Mouse (Mus musculus): Measurements from ENCODE around the gene Rapgef1. TPM values are rescaled to one million over a fixed set of nuclear protein-coding genes. Genes with fewer than 3 reads are reported as not detected.

The Rapgef1 gene
- total and polyA plus RNA-seq, 2 experiments, result 11.8 to 25.3 TPM

DNA sequence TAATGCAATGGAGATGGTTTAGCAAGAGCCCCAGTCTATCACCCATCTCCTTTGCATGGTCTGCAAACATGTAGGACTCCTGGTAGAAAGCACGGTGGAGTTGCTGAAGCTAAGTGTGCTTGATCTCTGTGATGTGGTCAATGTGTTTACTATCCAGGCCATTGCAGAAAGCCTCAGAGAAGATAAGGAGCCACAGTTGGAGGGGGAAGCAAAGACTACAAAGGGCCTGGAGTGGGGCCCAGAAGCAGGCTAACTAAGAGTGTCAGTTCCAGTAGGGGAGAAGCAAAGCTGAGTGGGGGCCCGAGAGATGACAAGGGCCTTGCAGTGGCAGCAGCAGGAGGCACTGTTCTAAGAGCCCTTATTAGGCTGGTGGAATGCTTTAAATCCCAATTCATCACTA, 70.0 kb downstream of the Rapgef1 start:
- no peak for TF ChIP-seq POLR2A (IDR thresholded peaks at IDR 0.05; ENCODE audit: extremely low read depth, insufficient read depth, low read length)
- WGBS, result 68% methylated on average over 2 of the region's 2 CpGs
- Histone ChIP-seq H3K4me1 (ENCODE audit: control insufficient read depth, insufficient read depth, low read length) (no peaks in the 10 kb centered on the region), H3K9ac (ENCODE audit: low read depth, low read length) (no peak overlapping the region), H3K36me3 (ENCODE audit: control insufficient read depth, insufficient read depth, low read length) (peaks cover 25% of the 10 kb centered on the region), H3K79me2 (ENCODE audit: control insufficient read depth, insufficient read depth, low read length) (no peaks in the 10 kb centered on the region), H3K27me3 (ENCODE audit: control insufficient read depth, insufficient read depth, low read length) (no peaks in the 10 kb centered on the region), H3K4me3 (ENCODE audit: insufficient read depth, low read depth, low read length) (no peak overlapping the region), H3K27ac (replicated peaks; ENCODE audit: insufficient read depth, low read depth, low read length) (no peak overlapping the region)
- no peak for DNase-seq (ENCODE audit: extremely low read depth, low read depth, low spot score)

DNA sequence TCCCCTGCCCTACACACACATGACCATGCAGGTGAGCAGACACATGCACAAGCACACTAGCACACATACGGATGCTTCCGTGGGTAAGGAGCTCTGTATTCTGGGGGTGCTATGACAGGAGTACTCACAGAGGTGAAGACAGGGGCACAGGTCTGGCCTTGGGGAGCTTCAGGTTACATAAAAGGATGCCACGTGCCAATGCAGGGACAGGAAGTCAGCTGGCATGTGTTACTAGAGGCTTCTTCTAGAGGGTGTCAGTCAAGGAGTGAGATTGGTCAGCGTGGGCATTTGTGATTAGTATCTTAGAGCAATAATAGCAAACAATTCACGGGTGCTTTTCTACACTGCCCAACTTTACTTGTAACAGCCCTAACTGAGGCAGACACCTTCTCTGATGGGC, 71.5 kb downstream of the Rapgef1 start:
- WGBS, result 87% methylated on average over 5 of the region's 5 CpGs
- TF ChIP-seq CTCF (IDR thresholded peaks at IDR 0.05; ENCODE audit: low read depth, low read length), result no peak
- TF ChIP-seq POLR2A (IDR thresholded peaks at IDR 0.05; ENCODE audit: extremely low read depth, insufficient read depth, low read length), result no peak
- Histone ChIP-seq H3K4me3 (ENCODE audit: insufficient read depth, low read depth, low read length) (no peak overlapping the region), H3K36me3 (ENCODE audit: control insufficient read depth, insufficient read depth, low read length) (peaks cover 29% of the 10 kb centered on the region), H3K4me1 (ENCODE audit: control insufficient read depth, insufficient read depth, low read length) (no peaks in the 10 kb centered on the region), H3K27me3 (ENCODE audit: control insufficient read depth, insufficient read depth, low read length) (no peaks in the 10 kb centered on the region), H3K27ac (replicated peaks; ENCODE audit: insufficient read depth, low read depth, low read length) (no peak overlapping the region), H3K79me2 (ENCODE audit: control insufficient read depth, insufficient read depth, low read length) (no peaks in the 10 kb centered on the region), H3K9ac (ENCODE audit: low read depth, low read length) (no peak overlapping the region)
- DNase-seq (ENCODE audit: extremely low read depth, low read depth, low spot score), result no peak

DNA sequence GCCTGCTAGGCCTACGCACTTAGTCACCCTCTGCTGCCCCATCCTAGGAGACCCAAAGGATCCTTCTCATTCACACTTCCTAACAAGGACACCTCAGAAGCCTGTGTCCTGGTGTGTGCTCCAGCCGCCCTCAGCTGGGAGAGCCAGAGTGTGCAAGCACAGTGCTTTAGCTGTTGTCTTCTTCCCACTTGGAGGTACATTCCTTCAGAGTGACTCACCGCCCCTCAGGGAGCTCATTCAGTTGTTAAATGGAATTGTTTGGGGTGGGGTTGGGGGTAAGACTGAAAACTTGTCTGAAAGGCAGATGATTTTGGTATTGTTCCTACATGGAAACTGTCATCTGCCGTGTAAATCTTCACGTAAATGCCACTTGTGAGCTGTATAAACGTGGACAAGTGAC, 72.0 kb downstream of the Rapgef1 start:
- Histone ChIP-seq H3K27ac (replicated peaks; ENCODE audit: insufficient read depth, low read depth, low read length) (no peak overlapping the region), H3K9ac (ENCODE audit: low read depth, low read length) (no peak overlapping the region), H3K79me2 (ENCODE audit: control insufficient read depth, insufficient read depth, low read length) (no peaks in the 10 kb centered on the region), H3K4me1 (ENCODE audit: control insufficient read depth, insufficient read depth, low read length) (no peaks in the 10 kb centered on the region), H3K36me3 (ENCODE audit: control insufficient read depth, insufficient read depth, low read length) (peaks cover 29% of the 10 kb centered on the region), H3K4me3 (ENCODE audit: insufficient read depth, low read depth, low read length) (no peak overlapping the region), H3K27me3 (ENCODE audit: control insufficient read depth, insufficient read depth, low read length) (no peaks in the 10 kb centered on the region)
- 88% methylated on average over 6 of the region's 6 CpGs for WGBS
- no peak for DNase-seq (ENCODE audit: extremely low read depth, low read depth, low spot score)
- TF ChIP-seq CTCF (IDR thresholded peaks at IDR 0.05; ENCODE audit: low read depth, low read length), result no peak
- no peak for TF ChIP-seq POLR2A (IDR thresholded peaks at IDR 0.05; ENCODE audit: extremely low read depth, insufficient read depth, low read length)

- TF ChIP-seq POLR2A (IDR thresholded peaks at IDR 0.05; ENCODE audit: extremely low read depth, insufficient read depth, low read length) (no peak), CTCF (IDR thresholded peaks at IDR 0.05; ENCODE audit: low read depth, low read length) (no peak)
- no peak overlapping the region for H3K27ac ChIP-seq (replicated peaks; ENCODE audit: insufficient read depth, low read depth, low read length)
- H3K36me3 ChIP-seq (ENCODE audit: control insufficient read depth, insufficient read depth, low read length), result peaks cover 28% of the 10 kb centered on the region
- H3K79me2 ChIP-seq (ENCODE audit: control insufficient read depth, insufficient read depth, low read length), result no peaks in the 10 kb centered on the region
- no peak overlapping the region for H3K9ac ChIP-seq (ENCODE audit: low read depth, low read length)
- no peaks in the 10 kb centered on the region for H3K27me3 ChIP-seq (ENCODE audit: control insufficient read depth, insufficient read depth, low read length)
- no peak for DNase-seq (ENCODE audit: extremely low read depth, low read depth, low spot score)
- WGBS, result 84% methylated on average over 2 of the region's 2 CpGs
- no peak overlapping the region for H3K4me3 ChIP-seq (ENCODE audit: insufficient read depth, low read depth, low read length)
- H3K4me1 ChIP-seq (ENCODE audit: control insufficient read depth, insufficient read depth, low read length), result no peaks in the 10 kb centered on the region
Observed at GRCm38 (mm10) chr2:29692192-29692591, 72.7 kb downstream of the Rapgef1 start.

DNA sequence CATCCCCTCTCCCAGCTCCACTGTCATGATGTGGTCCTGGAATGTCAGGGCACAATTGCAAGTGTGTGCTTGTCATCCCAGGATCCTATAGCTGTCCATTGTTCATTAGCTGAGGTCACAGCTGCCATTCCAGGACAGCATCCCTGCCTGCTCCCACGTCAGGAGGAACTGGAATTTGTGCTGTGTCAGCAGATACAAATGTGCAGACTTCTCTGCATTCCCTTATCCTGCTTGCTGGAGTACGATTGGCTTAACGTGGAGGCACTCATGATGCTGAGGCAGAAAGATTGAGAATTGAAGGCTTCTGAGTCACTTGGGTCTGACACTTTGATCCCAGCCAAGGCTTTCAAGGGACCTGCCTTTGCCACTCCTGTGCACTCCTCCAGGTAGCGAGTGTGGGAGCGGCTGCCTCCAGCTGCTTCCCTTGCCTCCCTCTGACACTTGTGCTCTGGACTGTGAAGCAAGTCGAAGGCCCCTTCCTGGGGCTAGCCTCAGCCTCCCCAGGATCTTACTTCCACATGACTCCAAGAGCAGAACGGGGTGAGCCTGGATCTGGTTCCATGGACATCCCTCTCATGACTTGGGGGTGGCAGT, 76.8 kb downstream of the Rapgef1 start:
- DNase-seq (ENCODE audit: extremely low read depth, low read depth, low spot score), result no peak
- H3K4me1 ChIP-seq (ENCODE audit: control insufficient read depth, insufficient read depth, low read length), result no peaks in the 10 kb centered on the region
- no peaks in the 10 kb centered on the region for H3K27me3 ChIP-seq (ENCODE audit: control insufficient read depth, insufficient read depth, low read length)
- H3K36me3 ChIP-seq (ENCODE audit: control insufficient read depth, insufficient read depth, low read length), result peaks cover 25% of the 10 kb centered on the region
- no peak overlapping the region for H3K27ac ChIP-seq (replicated peaks; ENCODE audit: insufficient read depth, low read depth, low read length)
- H3K79me2 ChIP-seq (ENCODE audit: control insufficient read depth, insufficient read depth, low read length), result no peaks in the 10 kb centered on the region
- no peak for TF ChIP-seq POLR2A (IDR thresholded peaks at IDR 0.05; ENCODE audit: extremely low read depth, insufficient read depth, low read length)
- no peak for TF ChIP-seq CTCF (IDR thresholded peaks at IDR 0.05; ENCODE audit: low read depth, low read length)
- WGBS, result 88% methylated on average over 7 of the region's 7 CpGs
- H3K4me3 ChIP-seq (ENCODE audit: insufficient read depth, low read depth, low read length), result no peak overlapping the region
- no peak overlapping the region for H3K9ac ChIP-seq (ENCODE audit: low read depth, low read length)

GRCm38 (mm10) chr2:29698421-29699290, 79.1 kb downstream of the Rapgef1 start:
- H3K36me3 ChIP-seq (ENCODE audit: control insufficient read depth, insufficient read depth, low read length), result peaks cover 26% of the 10 kb centered on the region
- no peak for DNase-seq (ENCODE audit: extremely low read depth, low read depth, low spot score)
- 91% methylated on average over 6 of the region's 6 CpGs for WGBS
- no peak overlapping the region for H3K4me3 ChIP-seq (ENCODE audit: insufficient read depth, low read depth, low read length)
- no peaks in the 10 kb centered on the region for H3K4me1 ChIP-seq (ENCODE audit: control insufficient read depth, insufficient read depth, low read length)
- no peaks in the 10 kb centered on the region for H3K79me2 ChIP-seq (ENCODE audit: control insufficient read depth, insufficient read depth, low read length)
- no peak for TF ChIP-seq POLR2A (IDR thresholded peaks at IDR 0.05; ENCODE audit: extremely low read depth, insufficient read depth, low read length)
- no peak for TF ChIP-seq CTCF (IDR thresholded peaks at IDR 0.05; ENCODE audit: low read depth, low read length)
- no peak overlapping the region for H3K9ac ChIP-seq (ENCODE audit: low read depth, low read length)
- H3K27me3 ChIP-seq (ENCODE audit: control insufficient read depth, insufficient read depth, low read length), result no peaks in the 10 kb centered on the region
- H3K27ac ChIP-seq (replicated peaks; ENCODE audit: insufficient read depth, low read depth, low read length), result no peak overlapping the region
